Mouse (Mus musculus) stomach, embryonic 14.5 days (tissue): Measurements from ENCODE around the gene Scrt2. TPM values are rescaled to one million over a fixed set of nuclear protein-coding genes. Genes with fewer than 3 reads are reported as not detected.

Source experiments
- ATAC-seq: fragments of 200-750 bp; cut with Nextera tagmentation; 2 replicates; pipeline ENCODE4 v1.8.0; 2017; ENCODE audit warnings: low read depth, moderate TSS enrichment; ENCODE audit not compliant: insufficient number of reproducible peaks, insufficient read depth, low FRiP score
- H3K27ac ChIP-seq: fragments of 300-500 bp; sonication (generic); 2 replicates; pipeline ENCODE4 v1.5.1; 2014; ENCODE audit warnings: mild to moderate bottlenecking, low read length, moderate library complexity, mixed read lengths
- H3K27me3 ChIP-seq: fragments of 300-500 bp; sonication (generic); 2 replicates; pipeline ENCODE4 v1.6.1; 2014; ENCODE audit warnings: low read length, control low read depth, mixed read lengths; ENCODE audit not compliant: control insufficient read depth, insufficient read depth
- H3K36me3 ChIP-seq: fragments of 300-500 bp; sonication (generic); 2 replicates; pipeline ENCODE4 v1.6.1; 2014; ENCODE audit warnings: mild to moderate bottlenecking, control low read depth, low read length, moderate library complexity, mixed read lengths; ENCODE audit not compliant: control insufficient read depth, insufficient read depth
- H3K4me1 ChIP-seq: fragments of 300-500 bp; sonication (generic); 2 replicates; pipeline ENCODE4 v1.6.1; 2014; ENCODE audit warnings: low read length, control low read depth, mixed read lengths; ENCODE audit not compliant: control insufficient read depth, insufficient read depth
- H3K4me2 ChIP-seq: fragments of 300-500 bp; sonication (generic); replicated peaks from 2 replicates; pipeline ENCODE4 v1.6.1; 2014; ENCODE audit warnings: low read depth, low read length, control low read depth
- H3K4me3 ChIP-seq: fragments of 300-500 bp; sonication (generic); 2 replicates; pipeline ENCODE4 v1.5.1; 2014; ENCODE audit warnings: low read depth, low read length, control low read depth
- H3K9ac ChIP-seq: fragments of 300-500 bp; sonication (generic); replicated peaks from 2 replicates; pipeline ENCODE4 v1.6.1; 2014; ENCODE audit warnings: low read depth, mild to moderate bottlenecking, control low read depth, low read length, moderate library complexity, mixed read lengths
- H3K9me3 ChIP-seq: fragments of 300-500 bp; sonication (generic); 2 replicates; pipeline ENCODE4 v1.6.1; 2016; ENCODE audit warnings: low read depth, low read length, control low read depth; ENCODE audit not compliant: control insufficient read depth
- WGBS: fragments of 180-500 bp; shearing (Covaris S2); extraction: QIAGEN DNeasy Blood & Tissue Kit; methylation state at CpG from one replicate; pipeline ENCODE4 v1.1.7; 2014; 5-methylcytosine and 5-hydroxymethylcytosine counted together
- polyA plus RNA-seq: library from polyadenylated mRNA; unstranded; fragments of >200 nt; fragmentation: Nextera tagmentation; extraction: Ambion mirVana; gene quantifications from 2 replicates; pipeline ENCODE4 v1.2.1, GENCODE M21; 2014

Gene Scrt2
- polyA plus RNA-seq, 1 experiment from 2014 or later: 0.12 TPM

- 13% methylated on average over 36 of the region's 36 CpGs for WGBS
- ATAC-seq: 0 out of 2 replicates have a peak, but pooled peaks have one; percentile 35
- no peaks in the 10 kb centered on the region for H3K9me3 ChIP-seq
- peak overlapping the region; percentile 9; the same call in 1 of the 2 replicates for H3K4me3 ChIP-seq
- no peak overlapping the region for H3K27ac ChIP-seq
- no peaks in the 10 kb centered on the region for H3K36me3 ChIP-seq
- H3K27me3 ChIP-seq: no peaks in the 10 kb centered on the region
- H3K9ac ChIP-seq: 0 out of 2 replicates have a peak overlapping the region, but pooled peaks have one; percentile 18
- H3K4me1 ChIP-seq: peaks cover 7% of the 10 kb centered on the region; the same call in 1 of the 2 replicates
- peak overlapping the region; percentile 44 for H3K4me2 ChIP-seq
These were observed 33.0 kb downstream of the Scrt2 start for GRCm38 (mm10) chr2:152114057-152114975.

GRCm38 (mm10) chr2:152117694-152118093, 36.4 kb downstream of the Scrt2 start:
- H3K4me3 ChIP-seq: no peak overlapping the region
- H3K4me2 ChIP-seq: no peak overlapping the region
- no peak for ATAC-seq
- peaks cover 7% of the 10 kb centered on the region; the same call in 1 of the 2 replicates for H3K4me1 ChIP-seq
- no peaks in the 10 kb centered on the region for H3K27me3 ChIP-seq
- no peak overlapping the region for H3K9ac ChIP-seq
- no peak overlapping the region for H3K27ac ChIP-seq
- 85% methylated on average over 7 of the region's 7 CpGs for WGBS
- no peaks in the 10 kb centered on the region for H3K9me3 ChIP-seq
- H3K36me3 ChIP-seq: no peaks in the 10 kb centered on the region

- Histone ChIP-seq H3K9me3 (no peaks in the 10 kb centered on the region), H3K4me3 (no peak overlapping the region), H3K9ac (no peak overlapping the region), H3K4me2 (no peak overlapping the region), H3K27ac (no peak overlapping the region), H3K4me1 (peaks cover 6% of the 10 kb centered on the region; the same call in 1 of the 2 replicates), H3K27me3 (no peaks in the 10 kb centered on the region), H3K36me3 (no peaks in the 10 kb centered on the region)
- WGBS: 47% methylated on average over 6 of the region's 6 CpGs
- ATAC-seq: no peak
These were observed 38.0 kb downstream of the Scrt2 start for GRCm38 (mm10) chr2:152119228-152119865.

- Histone ChIP-seq H3K4me1 (no peaks in the 10 kb centered on the region; the same call in 1 of the 2 replicates), H3K27me3 (no peaks in the 10 kb centered on the region), H3K36me3 (no peaks in the 10 kb centered on the region), H3K9me3 (no peaks in the 10 kb centered on the region), H3K9ac (no peak overlapping the region), H3K27ac (no peak overlapping the region), H3K4me3 (no peak overlapping the region), H3K4me2 (no peak overlapping the region)
- ATAC-seq: peak; percentile 50; the same call in 1 of the 2 replicates
- 59% methylated on average over 9 of the region's 9 CpGs for WGBS
These were observed 41.6 kb downstream of the Scrt2 start for GRCm38 (mm10) chr2:152122896-152123295.

GRCm38 (mm10) chr2:152128597-152128996, 47.3 kb downstream of the Scrt2 start:
- Histone ChIP-seq H3K36me3 (no peaks in the 10 kb centered on the region), H3K4me2 (no peak overlapping the region), H3K27me3 (no peaks in the 10 kb centered on the region), H3K4me3 (no peak overlapping the region), H3K9ac (no peak overlapping the region), H3K4me1 (no peaks in the 10 kb centered on the region), H3K27ac (no peak overlapping the region), H3K9me3 (no peaks in the 10 kb centered on the region)
- 57% methylated on average over 2 of the region's 2 CpGs for WGBS
- ATAC-seq: no peak

GRCm38 (mm10) chr2:152129778-152130177, 48.4 kb downstream of the Scrt2 start:
- Histone ChIP-seq H3K4me3 (no peak overlapping the region), H3K4me2 (no peak overlapping the region), H3K9ac (no peak overlapping the region), H3K9me3 (no peaks in the 10 kb centered on the region), H3K27ac (no peak overlapping the region), H3K27me3 (no peaks in the 10 kb centered on the region), H3K4me1 (no peaks in the 10 kb centered on the region), H3K36me3 (no peaks in the 10 kb centered on the region)
- no peak for ATAC-seq
- 66% methylated on average over 3 of the region's 3 CpGs for WGBS

- WGBS: 52% methylated on average over 9 of the region's 9 CpGs
- no peaks in the 10 kb centered on the region for H3K36me3 ChIP-seq
- no peaks in the 10 kb centered on the region for H3K4me1 ChIP-seq
- H3K9me3 ChIP-seq: no peaks in the 10 kb centered on the region
- H3K4me2 ChIP-seq: no peak overlapping the region
- H3K27me3 ChIP-seq: no peaks in the 10 kb centered on the region
- H3K9ac ChIP-seq: no peak overlapping the region
- ATAC-seq: no peak
- no peak overlapping the region for H3K4me3 ChIP-seq
- H3K27ac ChIP-seq: no peak overlapping the region
These were observed 50.7 kb downstream of the Scrt2 start for GRCm38 (mm10) chr2:152132016-152132415.

- H3K4me3 ChIP-seq: no peak overlapping the region
- WGBS: 43% methylated on average over 8 of the region's 8 CpGs
These were observed 51.4 kb downstream of the Scrt2 start for GRCm38 (mm10) chr2:152132691-152133090.

More at GRCm38 (mm10) chr2:152132691-152133090, 51.4 kb downstream of the Scrt2 start:
- no peak for ATAC-seq
- no peak overlapping the region for H3K27ac ChIP-seq
- no peak overlapping the region for H3K4me2 ChIP-seq
- H3K27me3 ChIP-seq: no peaks in the 10 kb centered on the region
- no peak overlapping the region for H3K9ac ChIP-seq
- H3K4me1 ChIP-seq: no peaks in the 10 kb centered on the region
- no peaks in the 10 kb centered on the region for H3K36me3 ChIP-seq
- H3K9me3 ChIP-seq: no peaks in the 10 kb centered on the region
